Mouse (Mus musculus) left cerebral cortex, postnatal 10 days (tissue): ENCODE results near the gene Gm49450. TPM values are rescaled to one million over a fixed set of nuclear protein-coding genes. Genes with fewer than 3 reads are reported as not detected.
"Not testable (repeated sequence)": the region's sequence is repeated elsewhere in the genome, so short reads cannot be mapped to it uniquely, and the experiment has no call there.

Source experiments
- DNase-seq, 2 experiments: peaks; one replicate each; pipeline ENCODE4 v3.0.0; 2021 to 2022; ENCODE audit warnings: low spot score in 2 of 2, mixed read lengths in 1 of 2; ENCODE audit errors: extremely low spot score in 1 of 2
- intact Hi-C: fragments of 180-260 bp; cut with DNase I; formaldehyde crosslinking; loops from one replicate; pipeline ENCODE4 v1.15.1; 2025
- total RNA-seq, 2 experiments: library from RNA; stranded (reverse); gene quantifications; 2 replicates each; pipeline ENCODE4 v1.2.3; 2021

Gm49450 gene
- total RNA-seq, 2 experiments from 2014 or later: not detected

DNA sequence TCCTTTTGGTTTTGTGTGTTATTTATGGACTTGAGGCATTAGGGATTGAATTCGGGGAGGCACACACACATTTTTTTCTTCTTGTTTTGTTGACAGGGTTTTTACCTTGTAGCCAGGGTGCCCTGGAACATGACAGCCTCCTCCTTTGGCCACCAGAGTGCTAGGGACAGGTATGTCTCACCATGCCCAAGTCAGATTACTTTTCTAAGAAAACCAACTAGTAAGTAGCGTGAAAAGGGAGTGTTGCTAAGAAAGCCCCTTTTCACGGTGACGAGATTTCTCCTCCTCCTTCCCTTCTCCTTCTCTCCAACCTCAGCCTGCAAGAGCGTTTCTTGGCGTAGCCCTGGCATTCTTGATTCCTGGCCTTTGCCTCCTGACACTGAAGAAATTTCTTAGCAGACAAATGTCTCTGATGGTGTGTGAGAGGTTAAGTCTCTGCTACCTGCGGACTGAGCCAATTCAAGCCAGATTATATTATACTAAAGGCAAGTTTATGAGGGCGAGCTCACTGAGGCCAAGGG is 34.4 kb upstream of the Gm49450 start:
- peak in 1 of 2 experiments; percentile 6 for DNase-seq
- intact Hi-C loops: no loop called here

DNA sequence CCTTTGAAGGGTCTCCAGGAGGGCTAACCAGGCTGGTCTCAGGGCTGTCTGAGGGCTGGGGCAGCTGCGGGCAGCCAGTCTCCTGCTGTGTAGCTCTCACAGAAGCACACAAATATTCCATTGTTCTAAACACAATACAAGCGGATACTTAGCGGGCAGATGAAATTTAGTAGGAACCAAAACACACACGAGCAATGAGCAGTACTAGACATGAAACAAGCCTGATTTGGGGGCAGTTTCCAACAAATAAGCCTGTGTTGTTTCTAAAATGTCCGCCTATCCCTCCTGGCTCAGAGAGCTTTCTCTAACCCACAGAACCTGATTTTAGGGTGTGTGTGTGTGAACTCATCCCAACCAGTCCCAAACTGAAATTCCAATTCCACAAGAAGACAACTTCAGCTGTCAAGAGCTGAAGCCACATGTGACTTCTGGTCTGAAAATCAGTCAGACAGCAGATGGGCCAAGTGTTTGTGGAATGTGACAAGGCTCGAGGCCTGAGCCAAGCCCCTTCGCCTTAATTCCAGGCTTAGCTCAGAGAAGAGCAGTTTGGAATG is 33.8 kb upstream of the Gm49450 start:
- intact Hi-C loops: no loop called here
- DNase-seq: no peak

DNA sequence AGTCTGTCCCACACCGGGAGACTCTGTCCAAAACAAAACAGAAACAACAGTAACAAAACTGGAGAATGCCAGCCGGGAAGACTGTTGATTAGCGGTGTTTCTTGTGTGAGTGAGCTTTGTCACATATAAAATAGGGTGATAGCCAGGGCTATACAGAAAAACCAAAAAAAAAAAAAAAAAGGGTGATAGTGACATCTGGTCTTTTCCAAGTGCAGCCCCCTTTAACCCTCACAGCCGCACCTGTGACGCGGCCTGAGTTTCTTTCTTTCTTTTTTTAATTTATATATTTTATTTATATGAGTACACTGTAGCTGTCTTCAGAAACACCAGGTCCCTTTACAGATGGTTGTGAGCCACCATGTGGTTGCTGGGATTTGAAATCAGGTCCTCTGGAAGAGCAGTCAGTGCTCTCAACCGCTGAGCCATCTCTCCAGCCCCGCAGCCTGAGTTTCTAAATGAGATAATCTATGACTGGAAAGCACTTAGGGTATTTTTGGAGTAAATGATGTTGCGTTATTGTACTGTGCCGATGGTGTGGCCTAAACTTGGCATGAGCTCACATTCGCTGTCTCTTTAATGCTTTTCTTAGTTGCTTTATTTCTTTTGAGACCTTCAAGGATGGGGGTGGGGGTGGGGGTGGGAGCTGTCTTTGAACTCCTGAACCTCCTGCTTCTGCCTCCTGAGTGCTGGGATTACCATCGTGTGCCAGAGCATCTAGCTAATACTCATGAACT is 32.8 kb upstream of the Gm49450 start:
- DNase-seq: peak in 1 of 2 experiments; percentile 27
- intact Hi-C loops: loop anchor here (2.0 kb wide), 1 partner anchor 33 kb away; the partner anchor contains the start of genes Gm49450 and Tuba1a

DNA sequence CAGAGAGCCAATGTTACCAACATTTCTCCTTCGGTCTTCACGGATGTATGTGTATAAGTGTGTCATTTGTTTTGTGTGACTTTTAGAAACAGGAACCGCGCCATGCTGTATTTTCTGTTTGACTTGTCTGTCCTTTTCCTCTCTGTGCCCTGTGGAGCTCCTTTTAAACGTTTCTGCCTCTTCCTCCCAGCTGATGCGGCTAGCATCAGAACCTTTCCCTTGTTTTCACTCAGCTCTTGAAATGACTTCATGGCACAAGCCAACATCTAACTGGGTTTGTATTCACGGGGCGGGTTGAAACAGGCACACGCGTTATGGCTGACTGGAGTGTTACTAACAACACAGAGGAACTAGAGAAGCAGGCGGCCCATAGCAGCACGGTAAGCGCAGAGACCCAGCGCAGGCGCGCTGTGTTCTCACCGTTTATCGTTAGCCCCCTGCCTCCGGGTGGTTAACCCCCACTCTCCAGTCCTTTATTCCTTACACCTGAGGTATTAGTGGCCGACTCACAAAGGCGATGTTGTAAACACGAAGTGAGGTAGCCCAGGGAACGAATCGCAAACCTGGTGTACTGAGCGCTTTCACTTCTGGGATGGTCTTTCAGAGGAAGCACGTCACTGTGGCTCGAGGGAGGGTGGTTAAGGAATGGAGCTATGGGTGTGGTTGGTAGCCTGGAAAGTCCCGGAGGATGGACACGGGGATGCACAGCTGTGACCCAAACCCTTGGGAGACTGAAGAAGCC is 32.1 kb upstream of the Gm49450 start:
- intact Hi-C loops: loop anchor here (2.0 kb wide), 1 partner anchor 33 kb away; the partner anchor contains the start of genes Gm49450 and Tuba1a
- DNase-seq: peak; percentile 73 to 82

DNA sequence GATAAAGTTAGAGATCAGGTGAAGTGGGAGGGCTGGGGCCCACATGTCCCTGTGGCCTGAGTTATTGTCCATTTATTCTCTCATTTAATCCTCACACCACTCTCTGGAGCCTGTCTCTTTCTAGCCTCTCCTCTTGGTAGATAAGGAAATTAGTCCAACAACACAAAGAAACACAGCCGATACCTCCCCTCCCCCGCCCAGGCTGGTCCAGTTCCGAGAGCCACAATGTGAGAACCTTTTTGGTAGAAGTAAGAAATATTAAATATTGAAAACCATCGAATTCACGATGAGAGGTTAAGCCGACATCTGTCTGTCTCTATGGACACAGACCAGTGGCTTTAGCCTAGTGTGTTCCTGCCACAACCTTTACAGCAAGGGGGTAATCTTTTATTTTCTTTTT is 31.3 kb upstream of the Gm49450 start:
- intact Hi-C loops: loop anchor here (2.0 kb wide), 1 partner anchor 32 kb away; the partner anchor contains the start of genes Gm49450 and Tuba1a
- DNase-seq: no peak

DNA sequence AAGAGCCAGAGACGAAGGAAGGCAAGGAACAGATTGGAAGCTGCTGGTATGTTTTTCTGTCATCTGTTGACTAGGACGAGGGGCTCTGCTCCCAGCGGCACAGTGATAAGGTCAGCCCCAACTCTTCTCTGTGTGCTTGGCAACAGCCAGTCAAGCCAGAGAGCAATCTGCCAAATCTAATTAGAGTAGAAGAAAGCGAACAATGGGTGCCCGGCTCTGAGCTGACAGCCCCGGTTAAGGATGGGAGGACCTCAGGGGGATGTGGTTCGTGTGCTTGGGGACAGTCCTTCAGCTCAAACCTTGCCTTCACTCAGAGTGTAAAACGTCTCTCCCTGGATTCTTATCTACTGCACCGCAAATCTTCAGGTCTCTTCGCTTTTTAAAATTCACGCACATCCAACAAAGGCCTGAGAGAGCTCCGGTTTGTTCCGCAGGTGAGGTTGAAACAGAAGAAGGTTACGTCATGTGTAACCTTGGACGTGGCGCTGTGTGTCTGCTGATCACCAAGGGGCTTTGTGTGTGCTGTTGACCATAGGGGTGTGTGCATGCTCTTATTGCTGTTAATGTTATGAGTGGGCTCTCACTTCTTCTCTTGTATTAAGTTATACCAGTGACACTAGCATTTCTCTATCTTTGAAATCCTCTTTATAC is 30.2 kb upstream of the Gm49450 start:
- intact Hi-C loops: loop anchor here (2.0 kb wide), 1 partner anchor 31 kb away; the partner anchor contains the start of genes Gm49450 and Tuba1a
- DNase-seq: no peak

DNA sequence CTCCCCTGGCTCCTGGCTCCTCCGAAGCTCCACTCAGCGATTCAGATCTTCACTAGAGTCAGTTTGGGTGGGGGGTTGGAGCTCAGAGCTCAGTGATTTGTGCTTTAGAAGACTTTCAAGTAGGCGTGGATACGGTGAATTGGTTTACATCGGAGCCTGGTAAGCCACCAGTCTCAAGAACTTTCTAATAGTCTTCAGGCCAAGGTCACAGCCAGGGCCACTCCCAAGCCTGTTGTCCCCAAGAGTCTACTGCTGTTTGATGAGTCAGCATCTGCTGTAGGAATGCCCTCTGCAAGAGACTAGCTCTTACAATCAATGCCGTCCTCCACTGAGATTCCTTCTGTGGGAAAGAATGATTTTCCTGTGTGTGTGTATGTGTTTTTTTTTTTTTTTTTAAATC is 28.7 kb upstream of the Gm49450 start:
- DNase-seq: no peak
- intact Hi-C loops: no loop called here

DNA sequence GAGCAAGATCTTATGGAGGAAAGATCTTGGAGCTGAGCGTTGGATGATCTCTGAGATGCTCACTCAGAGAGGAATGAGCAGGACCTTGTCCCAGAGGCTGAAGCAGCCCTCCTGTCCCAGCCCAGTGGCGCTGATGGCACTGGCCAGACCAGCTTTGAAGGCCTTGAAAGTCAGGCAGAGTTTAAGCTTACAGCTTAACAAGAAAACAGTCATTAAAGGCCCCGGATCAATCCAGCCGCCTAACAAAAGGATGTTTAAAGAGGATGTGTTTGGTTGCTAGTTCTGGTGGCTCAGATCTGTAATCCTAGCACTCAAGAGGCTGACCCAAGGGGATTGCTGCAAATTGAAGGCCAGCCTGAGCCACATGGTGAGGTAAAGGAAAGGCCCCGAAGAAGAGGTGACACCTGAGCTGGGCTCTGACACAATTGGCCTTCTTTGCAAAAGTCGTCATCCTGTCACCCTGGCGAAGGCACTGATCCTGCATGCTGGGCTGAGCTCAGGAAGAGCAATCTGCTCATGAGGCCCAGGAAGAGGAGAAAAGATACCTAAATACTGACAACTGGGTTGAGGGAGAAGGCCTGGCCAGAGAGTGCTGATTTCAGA is 26.8 kb upstream of the Gm49450 start:
- no peak for DNase-seq
- intact Hi-C loops: no loop called here

DNA sequence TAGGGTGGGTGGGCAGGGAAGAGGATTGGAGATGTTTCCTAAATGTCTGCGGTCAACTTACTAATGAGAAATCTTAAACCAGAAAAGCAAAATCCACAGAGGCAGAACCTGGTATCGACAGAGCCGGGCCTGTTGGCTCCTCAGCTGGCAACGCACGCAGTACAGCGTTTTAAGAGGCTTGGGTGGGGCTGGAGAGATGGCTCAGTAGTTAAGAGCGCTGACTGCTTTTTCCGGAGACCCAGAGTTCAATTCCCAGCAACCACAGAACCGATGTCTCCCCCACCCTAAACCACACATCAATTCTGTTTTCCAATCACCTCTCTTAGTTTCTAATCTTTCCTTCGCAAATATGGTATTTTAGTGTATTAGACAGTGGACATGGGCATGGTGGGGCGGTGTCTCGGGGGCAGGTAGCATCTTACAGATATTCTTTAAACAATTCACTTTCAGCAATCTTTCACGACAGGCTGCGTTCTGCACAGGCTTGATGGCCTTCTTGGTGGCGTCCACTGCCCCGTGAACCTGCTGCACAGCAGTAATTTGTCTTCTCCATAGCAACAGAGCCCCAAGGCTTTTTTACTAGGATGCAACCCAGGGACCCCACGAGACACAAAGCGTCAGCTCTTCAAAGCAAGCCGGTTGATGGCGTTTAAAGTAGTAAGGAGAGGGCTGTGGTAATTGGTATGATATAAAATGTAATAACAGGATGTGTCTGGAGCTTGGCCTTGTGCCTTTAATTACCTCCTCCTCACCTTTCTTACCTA is 25.2 kb upstream of the Gm49450 start:
- intact Hi-C loops: no loop called here
- no peak for DNase-seq

DNA sequence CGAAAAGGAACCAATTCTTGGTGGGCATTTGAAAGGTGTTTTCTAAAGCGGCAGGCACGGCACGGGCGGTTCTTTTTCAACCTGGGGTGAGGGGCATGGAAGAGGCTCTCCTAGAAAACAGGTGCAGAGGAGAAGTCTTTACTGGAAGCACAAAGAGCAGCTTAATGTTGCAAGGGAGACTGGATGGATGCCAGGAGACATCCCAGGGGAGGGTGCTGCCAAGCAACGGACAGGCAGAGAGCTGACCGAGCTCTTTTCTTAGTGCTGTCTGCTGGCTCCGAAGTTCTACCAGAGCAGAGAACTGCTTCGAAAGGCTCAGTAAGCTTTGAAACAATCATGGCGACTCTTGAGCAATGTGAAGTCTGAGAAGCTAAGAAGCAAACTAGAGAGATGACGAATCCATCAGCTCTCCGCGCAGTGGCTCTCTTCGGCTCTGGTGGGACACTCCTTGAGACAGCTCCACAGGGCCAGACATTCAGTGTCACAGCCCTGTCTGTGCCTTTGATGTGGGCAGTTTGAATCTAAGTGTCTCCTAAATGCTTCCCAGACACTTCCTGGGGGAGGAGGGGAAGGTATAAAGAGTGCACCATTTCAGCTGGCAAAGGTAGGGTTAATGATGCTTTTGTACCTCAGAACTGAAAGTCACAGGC is 24.5 kb upstream of the Gm49450 start:
- intact Hi-C loops: no loop called here
- DNase-seq: peak; percentile 73 to 89

DNA sequence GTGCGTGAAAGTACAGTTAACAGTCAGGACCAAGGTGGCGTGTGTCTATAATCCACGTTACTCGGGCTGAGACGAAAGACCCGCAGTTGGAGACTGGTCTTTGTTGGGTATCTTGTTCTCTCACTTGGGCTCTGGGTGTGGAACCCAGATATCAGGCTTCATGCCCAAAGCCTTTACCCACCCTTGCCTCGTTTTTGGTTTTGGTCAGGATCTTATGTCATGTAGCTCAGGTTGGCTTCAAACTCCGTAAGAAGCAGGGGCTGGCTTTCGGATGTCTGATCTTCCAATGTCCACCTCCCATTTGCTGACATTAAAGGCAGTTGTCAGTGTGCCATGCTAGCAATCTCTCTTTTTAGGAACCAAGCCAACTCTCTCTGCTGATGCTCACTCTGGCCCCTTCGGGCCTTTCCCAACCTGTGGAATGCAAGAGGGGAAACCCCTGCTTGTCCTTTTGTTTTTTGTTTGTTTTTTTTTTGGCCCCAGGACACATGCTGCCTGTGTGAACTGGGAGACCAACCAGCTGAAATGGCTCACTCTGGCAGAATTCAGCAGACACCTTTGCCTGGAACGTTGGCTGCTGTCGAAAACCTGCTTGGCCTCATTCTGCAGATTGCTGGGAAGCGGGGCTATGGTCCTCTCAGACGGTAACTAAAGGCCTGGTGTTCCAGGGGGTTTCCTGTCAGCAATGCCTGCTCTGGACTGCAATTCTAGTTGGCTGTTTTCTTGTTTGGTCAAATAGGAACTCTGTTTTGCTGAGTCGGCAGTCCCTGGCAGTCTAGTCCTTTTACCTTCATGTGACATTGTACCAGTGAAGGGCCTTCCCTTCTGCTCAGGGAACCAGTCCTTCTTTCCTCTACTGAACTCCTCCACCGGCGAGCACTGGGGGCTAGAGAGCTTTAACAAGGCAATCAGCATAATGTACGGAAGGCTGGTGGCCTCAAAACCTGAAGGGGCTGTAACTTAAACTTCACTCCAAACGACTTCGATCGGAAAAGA is 23.7 kb upstream of the Gm49450 start:
- intact Hi-C loops: no loop called here
- DNase-seq: no peak

DNA sequence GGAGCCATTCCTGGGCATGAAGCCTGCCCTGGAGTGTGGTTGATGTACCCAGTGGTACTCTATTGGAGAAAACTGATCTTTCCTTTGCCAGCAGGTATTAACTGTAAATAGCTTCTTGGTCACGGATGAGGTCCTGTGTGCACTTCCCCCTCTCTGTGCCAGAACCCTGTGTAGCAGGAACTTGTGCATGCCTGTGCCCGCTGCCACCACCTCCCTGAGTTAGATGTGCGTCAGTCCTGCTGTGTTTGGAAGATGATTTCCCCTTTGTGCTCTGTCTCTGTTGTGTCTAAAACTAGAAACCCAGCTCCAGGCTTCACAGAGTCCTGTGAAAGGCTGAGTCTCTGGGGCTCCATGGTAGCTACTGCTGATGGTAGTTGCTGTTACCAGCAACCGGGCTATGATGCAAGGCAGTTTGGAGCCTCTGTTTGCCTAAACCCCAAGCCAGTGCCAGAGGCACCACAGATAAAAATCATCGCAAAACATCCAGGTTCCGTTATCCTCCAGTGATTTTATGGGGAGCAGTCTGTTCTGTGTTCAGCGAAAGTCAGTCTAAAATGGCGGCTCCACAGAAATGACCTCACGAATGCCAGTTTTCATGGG is 19.8 kb upstream of the Gm49450 start:
- no peak for DNase-seq
- intact Hi-C loops: no loop called here

DNA sequence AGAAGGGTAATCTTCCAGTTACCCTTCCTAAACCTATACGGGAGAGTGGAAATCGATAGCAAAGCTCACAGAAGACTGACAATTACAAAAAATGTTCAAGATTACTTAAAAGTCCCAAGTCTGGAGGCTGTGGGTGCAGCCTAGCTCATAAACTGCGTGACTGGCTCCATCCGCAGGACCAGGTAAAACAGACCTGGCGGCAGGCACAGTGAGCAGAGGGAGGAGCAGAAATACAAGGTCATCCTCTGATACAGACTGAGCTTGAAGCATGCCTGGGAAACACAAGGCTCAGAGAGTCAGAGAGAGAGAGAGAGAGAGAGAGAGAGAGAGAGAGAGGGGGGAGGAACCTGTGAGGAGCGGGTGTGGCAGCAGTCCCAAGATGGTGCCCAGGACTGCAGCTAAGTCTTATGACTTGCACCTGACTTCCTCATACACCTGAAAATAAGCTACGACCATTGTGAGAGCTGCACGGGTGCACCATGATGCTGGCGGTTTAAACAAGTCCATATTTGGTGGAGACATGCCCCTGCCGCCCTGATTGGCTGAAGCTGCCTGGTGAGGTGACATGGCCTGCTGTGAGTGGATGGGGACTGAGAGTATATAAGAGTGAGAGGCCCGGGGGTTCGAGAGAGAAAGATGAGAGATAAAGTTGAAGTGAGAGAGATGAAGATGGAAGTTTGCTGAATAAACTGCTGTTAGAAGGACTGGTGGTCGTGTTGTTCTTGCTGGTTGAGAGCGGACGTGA is 18.4 kb upstream of the Gm49450 start:
- DNase-seq: not testable (repeated sequence)
- intact Hi-C loops: loop anchor here (2.0 kb wide), 1 partner anchor 17 kb away; no protein-coding TSS in a partner anchor

DNA sequence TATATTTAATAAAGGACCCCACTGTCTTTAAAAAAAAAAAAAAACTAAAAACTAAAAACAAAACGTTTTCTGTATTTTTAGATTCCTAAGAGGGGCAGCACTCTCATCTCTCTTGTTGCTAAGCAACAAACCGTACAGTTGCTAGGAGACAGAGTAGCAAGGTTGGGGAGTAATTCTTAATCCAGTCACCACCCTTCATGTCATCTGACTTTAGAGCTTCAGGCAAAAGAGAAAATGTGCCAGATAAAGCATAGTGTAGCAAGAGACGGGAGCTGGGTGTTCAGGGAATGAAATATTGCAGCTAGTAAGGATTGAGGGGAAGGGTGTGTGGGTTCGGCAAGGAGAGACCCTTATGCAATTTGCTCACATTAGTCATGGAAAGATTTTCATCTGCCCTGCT is 17.8 kb upstream of the Gm49450 start:
- DNase-seq: peak in 1 of 2 experiments; percentile 82
- intact Hi-C loops: loop anchor here (2.0 kb wide), 1 partner anchor 16 kb away; no protein-coding TSS in a partner anchor
